Mouse (Mus musculus): ENCODE data around the gene Defb21.

DNA sequence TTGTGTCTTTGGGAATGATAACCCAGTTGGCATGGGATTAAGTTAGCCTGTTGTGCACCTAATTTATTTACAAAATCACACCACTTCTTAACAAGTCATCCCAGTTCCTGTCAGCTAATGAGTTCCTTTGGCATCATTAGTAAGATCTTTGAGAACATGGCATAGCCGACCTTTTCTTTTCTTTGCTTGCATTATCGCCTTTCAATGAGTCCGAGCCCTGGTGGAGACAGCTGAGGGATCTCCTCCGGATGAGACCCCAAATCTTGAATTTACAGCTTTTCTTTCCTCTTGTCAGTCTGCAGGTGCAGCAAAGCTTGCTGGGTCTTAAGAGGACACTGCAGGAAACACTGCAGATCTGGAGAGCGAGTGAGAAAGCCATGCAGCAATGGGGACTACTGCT is 3.5 kb upstream of the Defb21 start, which contains the start of gene Gm17416:
- TF ChIP-seq JUND (IDR thresholded peaks at IDR 0.05; ENCODE audit: low read depth, low read length) = no peak
- TF ChIP-seq GATA1 (IDR thresholded peaks at IDR 0.05; ENCODE audit: low read depth, low read length) = no peak
- no peak for TF ChIP-seq POLR2A (IDR thresholded peaks at IDR 0.05; ENCODE audit: control insufficient read depth in 1 of 2, insufficient read depth in 1 of 2, low read depth in 1 of 2, low read length in 2 of 2, poor library complexity in 1 of 2)
- no peak for TF ChIP-seq CTCF (IDR thresholded peaks at IDR 0.05 in 2 of 3, conservative IDR thresholded peaks at IDR 0.05 in 1 of 3; ENCODE audit: control insufficient read depth in 1 of 3, insufficient read depth in 1 of 3, low read depth in 2 of 3, low read length in 3 of 3, poor library complexity in 1 of 3, severe bottlenecking in 1 of 3)
- no peak for TF ChIP-seq E2F4 (IDR thresholded peaks at IDR 0.05; ENCODE audit: borderline replicate concordance, low read depth, low read length)
- no peak for TF ChIP-seq USF1 (IDR thresholded peaks at IDR 0.05; ENCODE audit: low read depth, low read length)
- no peak for TF ChIP-seq EP300 (IDR thresholded peaks at IDR 0.05; ENCODE audit: low read depth in 1 of 2, low read length in 2 of 2)
- no peak for TF ChIP-seq SMC3 (IDR thresholded peaks at IDR 0.05; ENCODE audit: low read depth, low read length)

Measured in MEL (cell line).